Mouse (Mus musculus): ENCODE data around the gene Stk11. TPM values are rescaled to one million over a fixed set of nuclear protein-coding genes. Genes with fewer than 3 reads are reported as not detected.

The Stk11 gene
- total and polyA plus RNA-seq, 2 experiments from 2014 or later, result 12.3 to 97.3 TPM

DNA sequence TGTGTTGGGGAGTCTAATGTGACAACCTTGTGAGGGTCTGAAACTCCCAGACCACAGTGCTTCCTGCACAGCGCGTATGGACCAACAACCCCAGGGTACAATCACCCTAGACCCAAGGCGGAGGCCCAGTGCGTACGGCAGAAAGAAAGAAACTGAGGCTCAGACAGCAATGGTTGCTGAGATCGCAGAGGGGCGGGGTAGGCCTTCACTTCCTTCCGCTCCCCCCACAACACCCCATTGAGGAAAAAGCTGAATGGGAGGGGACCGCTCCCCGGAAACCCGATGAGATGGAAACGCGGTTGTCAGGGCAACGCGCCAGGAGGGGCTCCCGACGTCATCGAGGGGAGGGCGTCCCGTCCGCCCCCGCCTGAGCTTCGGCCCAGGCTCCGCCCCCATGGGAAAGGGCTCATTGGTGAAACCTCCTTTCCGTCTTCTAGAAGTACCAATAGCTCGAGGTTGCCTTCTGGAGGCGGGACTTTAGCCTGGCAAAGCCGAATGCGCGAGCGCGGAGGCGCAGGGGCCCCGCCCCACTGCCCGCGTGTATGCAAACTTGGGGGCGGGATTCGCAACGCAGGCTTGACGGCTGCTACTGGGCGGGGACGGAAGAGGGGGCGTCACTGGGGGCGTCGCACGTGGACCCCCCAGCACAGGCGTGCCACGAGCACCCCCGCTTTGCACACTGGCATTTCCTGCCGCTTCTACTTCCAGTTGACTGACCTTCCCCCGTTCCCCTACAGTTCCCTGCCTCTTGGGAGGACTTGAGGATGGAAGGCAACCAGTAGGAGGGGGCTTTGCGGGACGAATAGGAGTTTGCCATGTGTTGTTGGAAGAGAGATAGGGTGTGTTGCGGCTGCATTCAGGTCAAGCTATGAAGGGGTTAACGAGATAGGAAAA, 44.2 kb downstream of the Stk11 start:
- Histone ChIP-seq H3K9ac (replicated peaks; ENCODE audit: low read length, poor library complexity, severe bottlenecking) (peak overlapping the region; percentile 51), H3K27me3 (ENCODE audit: insufficient read depth, low read length) (no peaks in the 10 kb centered on the region), H3K36me3 (ENCODE audit: insufficient read depth, low read length) (peaks cover 28% of the 10 kb centered on the region), H3K4me3 (ENCODE audit: low read depth, low read length) (peak overlapping the region; percentile 42), H3K4me2 (ENCODE audit: low read depth, low read length, poor library complexity, severe bottlenecking) (peak overlapping the region; percentile 58), H3K9me3 (ENCODE audit: low read length) (no peaks in the 10 kb centered on the region), H3K4me1 (ENCODE audit: insufficient read depth, low read length) (peaks cover 14% of the 10 kb centered on the region), H3K27ac (ENCODE audit: low read depth, low read length) (peak overlapping the region; percentile 84)
- WGBS, result under 1% methylated on average over 55 of the region's 55 CpGs
- ATAC-seq (ENCODE audit: low FRiP score) (peak; percentile 87), DNase-seq (ENCODE audit: low spot score) (peak; percentile 99)
- no peak for TF ChIP-seq CTCF (IDR thresholded peaks at IDR 0.05)

DNA sequence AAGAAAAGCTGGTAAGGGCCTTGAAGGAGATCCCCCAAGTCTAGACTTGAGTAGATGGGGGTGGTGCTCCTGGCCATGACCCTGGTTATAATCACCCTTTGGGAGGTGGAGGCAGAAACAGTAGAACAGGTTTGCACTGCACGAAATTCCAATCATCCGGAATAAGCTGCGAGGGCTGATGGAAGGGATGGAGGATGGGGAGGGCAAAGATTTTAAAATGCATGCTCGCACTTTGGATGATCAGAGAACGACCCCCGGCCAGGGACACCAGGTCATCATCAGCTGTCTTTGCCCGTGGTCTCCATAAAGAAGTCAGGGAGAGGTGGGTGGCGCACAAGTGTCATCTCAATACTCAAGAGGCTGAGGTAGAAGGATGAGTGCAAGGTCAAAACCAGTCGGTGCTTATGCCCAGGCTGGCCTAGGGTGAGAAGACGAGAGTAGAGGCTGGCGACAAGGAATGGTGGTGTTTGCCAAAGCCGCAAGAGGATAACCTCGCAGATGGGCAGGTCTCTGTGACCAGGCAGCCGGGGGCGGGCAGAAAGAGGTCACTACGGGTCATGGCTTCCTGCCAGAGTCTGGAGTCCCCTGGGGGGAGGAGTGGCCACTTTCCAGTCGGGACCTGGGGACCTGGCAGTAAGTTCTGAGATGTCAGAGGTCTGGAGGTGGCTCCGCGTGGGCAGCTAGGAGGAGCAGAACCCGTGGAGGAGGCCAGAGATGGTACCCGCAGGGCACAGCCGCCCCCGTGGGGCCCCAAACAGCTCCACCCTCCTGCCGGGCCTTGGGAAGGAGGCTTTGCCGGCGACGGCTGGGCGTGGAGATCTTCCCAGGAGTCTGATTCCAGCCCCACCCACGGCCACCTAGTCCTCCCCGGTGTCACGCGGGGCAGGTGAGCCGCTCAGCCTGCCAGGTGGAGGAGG, 45.1 kb downstream of the Stk11 start:
- WGBS, result 4% methylated on average over 32 of the region's 33 CpGs
- Histone ChIP-seq H3K9ac (replicated peaks; ENCODE audit: low read length, poor library complexity, severe bottlenecking) (peak overlapping the region; percentile 33; the same call in 1 of the 2 replicates), H3K9me3 (ENCODE audit: low read length) (no peaks in the 10 kb centered on the region), H3K4me2 (ENCODE audit: low read depth, low read length, poor library complexity, severe bottlenecking) (peak overlapping the region; percentile 58), H3K27me3 (ENCODE audit: insufficient read depth, low read length) (no peaks in the 10 kb centered on the region), H3K4me3 (ENCODE audit: low read depth, low read length) (peak overlapping the region; percentile 42), H3K27ac (ENCODE audit: low read depth, low read length) (peak overlapping the region; percentile 84), H3K4me1 (ENCODE audit: insufficient read depth, low read length) (peaks cover 16% of the 10 kb centered on the region), H3K36me3 (ENCODE audit: insufficient read depth, low read length) (peaks cover 19% of the 10 kb centered on the region)
- peak; percentile 56 for DNase-seq (ENCODE audit: low spot score)
- TF ChIP-seq CTCF (IDR thresholded peaks at IDR 0.05), result no peak
- ATAC-seq (ENCODE audit: low FRiP score), result no peak

GRCm38 (mm10) chr10:80161522-80162242, 46.1 kb downstream of the Stk11 start:
- H3K27me3 ChIP-seq (ENCODE audit: insufficient read depth, low read length), result no peaks in the 10 kb centered on the region
- H3K4me3 ChIP-seq (ENCODE audit: low read depth, low read length), result no peak overlapping the region
- peak overlapping the region; percentile 58; the same call in 1 of the 2 replicates for H3K4me2 ChIP-seq (ENCODE audit: low read depth, low read length, poor library complexity, severe bottlenecking)
- H3K9ac ChIP-seq (replicated peaks; ENCODE audit: low read length, poor library complexity, severe bottlenecking), result peak overlapping the region; percentile 33; the same call in 1 of the 2 replicates
- 24% methylated on average over 7 of the region's 7 CpGs for WGBS
- no peak for DNase-seq (ENCODE audit: low spot score)
- 0 out of 2 replicates have a peak overlapping the region, but pooled peaks have one; percentile 51 for H3K27ac ChIP-seq (ENCODE audit: low read depth, low read length)
- no peaks in the 10 kb centered on the region for H3K9me3 ChIP-seq (ENCODE audit: low read length)
- TF ChIP-seq CTCF (IDR thresholded peaks at IDR 0.05), result no peak
- H3K4me1 ChIP-seq (ENCODE audit: insufficient read depth, low read length), result peaks cover 18% of the 10 kb centered on the region
- no peak for ATAC-seq (ENCODE audit: low FRiP score)
- H3K36me3 ChIP-seq (ENCODE audit: insufficient read depth, low read length), result peaks cover 9% of the 10 kb centered on the region

- H3K4me2 ChIP-seq (ENCODE audit: low read depth, low read length, poor library complexity, severe bottlenecking), result no peak overlapping the region
- 88% methylated on average over 3 of the region's 3 CpGs for WGBS
- no peaks in the 10 kb centered on the region for H3K27me3 ChIP-seq (ENCODE audit: insufficient read depth, low read length)
- no peak for DNase-seq (ENCODE audit: low spot score)
- peaks cover 4% of the 10 kb centered on the region; the same call in 1 of the 2 replicates for H3K36me3 ChIP-seq (ENCODE audit: insufficient read depth, low read length)
- H3K27ac ChIP-seq (ENCODE audit: low read depth, low read length), result no peak overlapping the region
- peaks cover 18% of the 10 kb centered on the region for H3K4me1 ChIP-seq (ENCODE audit: insufficient read depth, low read length)
- no peak for ATAC-seq (ENCODE audit: low FRiP score)
- H3K4me3 ChIP-seq (ENCODE audit: low read depth, low read length), result no peak overlapping the region
- no peak for TF ChIP-seq CTCF (IDR thresholded peaks at IDR 0.05)
- H3K9ac ChIP-seq (replicated peaks; ENCODE audit: low read length, poor library complexity, severe bottlenecking), result no peak overlapping the region
- H3K9me3 ChIP-seq (ENCODE audit: low read length), result no peaks in the 10 kb centered on the region
These were observed 46.6 kb downstream of the Stk11 start for GRCm38 (mm10) chr10:80162243-80162608.

DNA sequence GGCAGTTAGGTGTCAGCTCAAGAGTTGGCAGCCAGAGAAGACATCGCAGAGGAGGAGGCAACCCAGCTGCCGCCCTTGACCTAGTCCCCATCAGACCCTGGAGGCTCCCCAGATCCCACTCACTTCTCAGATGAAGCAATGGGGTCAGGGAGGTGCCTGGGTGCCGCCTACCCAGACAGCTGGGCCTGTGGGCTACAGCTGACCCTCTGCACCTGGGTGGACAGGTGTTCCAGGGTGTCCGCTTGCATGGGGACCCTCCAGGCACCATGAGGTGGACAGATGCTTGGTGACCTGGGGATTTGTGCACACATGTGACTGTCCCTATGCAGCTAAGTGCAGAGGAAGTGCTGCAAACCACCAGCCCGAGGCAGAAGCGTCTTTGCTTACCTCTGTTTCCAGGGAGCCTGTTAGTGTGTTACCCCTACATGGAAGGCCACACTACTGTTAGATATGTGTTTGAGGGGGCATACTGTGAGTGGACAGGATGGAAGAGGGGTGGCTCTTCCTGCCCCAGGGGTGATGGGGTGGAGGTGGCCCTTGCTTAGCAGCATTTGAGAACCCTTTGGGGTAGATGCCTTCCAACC, 47.2 kb downstream of the Stk11 start:
- no peak for TF ChIP-seq CTCF (IDR thresholded peaks at IDR 0.05)
- Histone ChIP-seq H3K27ac (ENCODE audit: low read depth, low read length) (no peak overlapping the region), H3K9ac (replicated peaks; ENCODE audit: low read length, poor library complexity, severe bottlenecking) (no peak overlapping the region), H3K36me3 (ENCODE audit: insufficient read depth, low read length) (no peaks in the 10 kb centered on the region), H3K9me3 (ENCODE audit: low read length) (no peaks in the 10 kb centered on the region), H3K4me1 (ENCODE audit: insufficient read depth, low read length) (peaks cover 18% of the 10 kb centered on the region), H3K4me2 (ENCODE audit: low read depth, low read length, poor library complexity, severe bottlenecking) (no peak overlapping the region), H3K27me3 (ENCODE audit: insufficient read depth, low read length) (no peaks in the 10 kb centered on the region), H3K4me3 (ENCODE audit: low read depth, low read length) (no peak overlapping the region)
- WGBS, result 79% methylated on average over 6 of the region's 6 CpGs
- no peak for ATAC-seq (ENCODE audit: low FRiP score)
- DNase-seq (ENCODE audit: low spot score), result no peak

Measured in midbrain, postnatal 0 days (tissue).